Mouse (Mus musculus) MEL (cell line): ENCODE data around the gene Mc3r. TPM values are rescaled to one million over a fixed set of nuclear protein-coding genes. Genes with fewer than 3 reads are reported as not detected.
A peak's percentile ranks its signal among the peaks of the same experiment; 100 is the strongest.

Experiments
- DNase-seq: peaks from one replicate; pipeline ENCODE4 v3.0.0; 2011; ENCODE audit warnings: low read depth, low spot score
- H3K27ac ChIP-seq: 2 replicates; pipeline ENCODE4 v1.5.1; 2012; ENCODE audit warnings: low read depth, mild to moderate bottlenecking, control low read depth, low read length, moderate library complexity; ENCODE audit not compliant: control insufficient read depth
- H3K27me3 ChIP-seq, 2 experiments: fragments of 150-350 bp in 1 of 2; sonication (generic) in 1 of 2; 2 replicates each; pipeline ENCODE4 v1.6.1; 2012; ENCODE audit warnings: low read length in 2 of 2, mild to moderate bottlenecking in 2 of 2, improper control_type of control experiment in 1 of 2, moderate library complexity in 1 of 2; ENCODE audit not compliant: insufficient read depth in 2 of 2, control insufficient read depth in 1 of 2
- H3K36me3 ChIP-seq, 2 experiments: 2 replicates each; pipeline ENCODE4 v1.6.1; 2012 to 2014; ENCODE audit warnings: low read length in 2 of 2, improper control_type of control experiment in 1 of 2, inconsistent platforms in 1 of 2, mild to moderate bottlenecking in 1 of 2; ENCODE audit not compliant: insufficient read depth in 2 of 2, control insufficient read depth in 1 of 2
- H3K4me1 ChIP-seq, 2 experiments: fragments of 150-350 bp in 1 of 2; sonication (generic) in 1 of 2; 2 replicates each; pipeline ENCODE4 v1.6.1; 2012; ENCODE audit warnings: low read length in 2 of 2, improper control_type of control experiment in 1 of 2, mild to moderate bottlenecking in 1 of 2; ENCODE audit not compliant: insufficient read depth in 2 of 2, control insufficient read depth in 1 of 2
- H3K4me3 ChIP-seq, 2 experiments: fragments of 150-350 bp in 1 of 2; sonication (generic) in 1 of 2; 2 replicates each; pipeline ENCODE4 v1.5.1; 2012; ENCODE audit warnings: low read depth in 2 of 2, low read length in 2 of 2, mild to moderate bottlenecking in 2 of 2, moderate library complexity in 2 of 2, control low read depth in 1 of 2, improper control_type of control experiment in 1 of 2; ENCODE audit not compliant: control insufficient read depth in 1 of 2, insufficient read depth in 1 of 2
- H3K79me2 ChIP-seq: 2 replicates; pipeline ENCODE4 v1.6.1; 2012; ENCODE audit warnings: mild to moderate bottlenecking, low read length, moderate library complexity; ENCODE audit not compliant: control insufficient read depth, poor library complexity, insufficient read depth
- H3K9ac ChIP-seq: 2 replicates; pipeline ENCODE4 v1.6.1; 2012; ENCODE audit warnings: low read depth, mild to moderate bottlenecking, control low read depth, low read length, moderate library complexity; ENCODE audit not compliant: control insufficient read depth, poor library complexity, severe bottlenecking
- H3K9me3 ChIP-seq: fragments of 150-350 bp; sonication (generic); replicated peaks from 2 replicates; pipeline ENCODE4 v1.6.1; 2012; ENCODE audit warnings: mild to moderate bottlenecking, low read length, improper control_type of control experiment, moderate library complexity; ENCODE audit not compliant: insufficient read depth
- CTCF ChIP-seq, 3 experiments: IDR thresholded peaks in 2 of 3; conservative IDR thresholded peaks in 1 of 3; 2 replicates each; pipeline ENCODE4 v1.5.1; 2011 to 2012; ENCODE audit warnings: low read length in 3 of 3, low read depth in 2 of 3, mild to moderate bottlenecking in 2 of 3, improper control_type of control experiment in 1 of 3, inconsistent platforms in 1 of 3, mixed read lengths in 1 of 3, moderate library complexity in 1 of 3; ENCODE audit not compliant: control insufficient read depth in 1 of 3, insufficient read depth in 1 of 3, poor library complexity in 1 of 3, severe bottlenecking in 1 of 3
- E2F4 ChIP-seq: IDR thresholded peaks from 2 replicates; pipeline ENCODE4 v1.6.1; 2011; ENCODE audit warnings: low read depth, low read length, improper control_type of control experiment, borderline replicate concordance
- ELF1 ChIP-seq: IDR thresholded peaks from 2 replicates; pipeline ENCODE4 v1.6.1; 2014; ENCODE audit warnings: low read depth, mild to moderate bottlenecking, inconsistent platforms, low read length, improper control_type of control experiment, moderate library complexity
- EP300 ChIP-seq, 2 experiments: IDR thresholded peaks; 2 replicates each; pipeline ENCODE4 v1.6.1; 2011; ENCODE audit warnings: improper control_type of control experiment in 2 of 2, low read length in 2 of 2, low read depth in 1 of 2, mild to moderate bottlenecking in 1 of 2
- GATA1 ChIP-seq: IDR thresholded peaks from 2 replicates; pipeline ENCODE4 v1.6.1; 2011; ENCODE audit warnings: low read depth, low read length, improper control_type of control experiment
- HCFC1 ChIP-seq: IDR thresholded peaks from 2 replicates; pipeline ENCODE4 v1.6.1; 2012; ENCODE audit warnings: low read depth, mild to moderate bottlenecking, inconsistent platforms, low read length, improper control_type of control experiment, moderate library complexity
- KAT2A ChIP-seq: conservative IDR thresholded peaks from 2 replicates; pipeline ENCODE4 v1.6.1; 2012; ENCODE audit warnings: low read depth, low read length, improper control_type of control experiment, inconsistent platforms
- MAFK ChIP-seq: IDR thresholded peaks from 2 replicates; pipeline ENCODE4 v1.6.1; 2011; ENCODE audit warnings: low read depth, mild to moderate bottlenecking, low read length, improper control_type of control experiment, borderline replicate concordance
- MAX ChIP-seq: IDR thresholded peaks from 2 replicates; pipeline ENCODE4 v1.6.1; 2011; ENCODE audit warnings: low read length, improper control_type of control experiment
- MAZ ChIP-seq: IDR thresholded peaks from 2 replicates; pipeline ENCODE4 v1.6.1; 2012; ENCODE audit warnings: low read depth, mild to moderate bottlenecking, inconsistent platforms, low read length, improper control_type of control experiment
- MEF2A ChIP-seq: IDR thresholded peaks from 2 replicates; pipeline ENCODE4 v1.6.1; 2014; ENCODE audit warnings: low read depth, mild to moderate bottlenecking, inconsistent platforms, low read length, improper control_type of control experiment; ENCODE audit not compliant: poor library complexity, insufficient replicate concordance, severe bottlenecking; ENCODE audit errors: extremely low read depth
- MXI1 ChIP-seq: IDR thresholded peaks from 2 replicates; pipeline ENCODE4 v1.6.1; 2011; ENCODE audit warnings: mild to moderate bottlenecking, low read depth, low read length, improper control_type of control experiment
- NRF1 ChIP-seq: IDR thresholded peaks from 2 replicates; pipeline ENCODE4 v1.6.1; 2014; ENCODE audit warnings: low read depth, mild to moderate bottlenecking, inconsistent platforms, low read length, improper control_type of control experiment, moderate library complexity; ENCODE audit not compliant: poor library complexity, insufficient read depth, severe bottlenecking
- POLR2A ChIP-seq, 2 experiments: IDR thresholded peaks; 2 replicates each; pipeline ENCODE4 v1.6.1; 2011 to 2012; ENCODE audit warnings: low read length in 2 of 2, mild to moderate bottlenecking in 2 of 2, control low read depth in 1 of 2, improper control_type of control experiment in 1 of 2, low read depth in 1 of 2, moderate library complexity in 1 of 2; ENCODE audit not compliant: control insufficient read depth in 1 of 2, insufficient read depth in 1 of 2, poor library complexity in 1 of 2
- POLR2AphosphoS2 ChIP-seq: IDR thresholded peaks from 2 replicates; pipeline ENCODE4 v1.6.1; 2011; ENCODE audit warnings: low read length, improper control_type of control experiment
- POLR2AphosphoS5 ChIP-seq: IDR thresholded peaks from 2 replicates; pipeline ENCODE4 v1.6.1; 2012; ENCODE audit warnings: low read depth, borderline replicate concordance, mild to moderate bottlenecking, inconsistent platforms, low read length, moderate library complexity, mixed read lengths
- RCOR1 ChIP-seq: IDR thresholded peaks from 2 replicates; pipeline ENCODE4 v1.6.1; 2012; ENCODE audit warnings: low read depth, mild to moderate bottlenecking, inconsistent platforms, low read length, improper control_type of control experiment
- SIN3A ChIP-seq: IDR thresholded peaks from 2 replicates; pipeline ENCODE4 v1.6.1; 2012; ENCODE audit warnings: low read length, improper control_type of control experiment, inconsistent platforms
- SMC3 ChIP-seq: IDR thresholded peaks from 2 replicates; pipeline ENCODE4 v1.6.1; 2011; ENCODE audit warnings: low read depth, low read length, improper control_type of control experiment
- USF2 ChIP-seq, 2 experiments: IDR thresholded peaks; 2 replicates each; pipeline ENCODE4 v1.6.1; 2011 to 2012; ENCODE audit warnings: improper control_type of control experiment in 2 of 2, low read length in 2 of 2, borderline replicate concordance in 1 of 2, inconsistent platforms in 1 of 2, low read depth in 1 of 2, mild to moderate bottlenecking in 1 of 2; ENCODE audit not compliant: insufficient read depth in 1 of 2
- ZMIZ1 ChIP-seq: IDR thresholded peaks from 2 replicates; pipeline ENCODE4 v1.6.1; 2012; ENCODE audit warnings: low read depth, mild to moderate bottlenecking, inconsistent platforms, low read length, improper control_type of control experiment, moderate library complexity
- polyA plus RNA-seq, 2 experiments: library from polyadenylated mRNA; stranded (reverse) in 1 of 2; unstranded in 1 of 2; fragments of >175 nt in 1 of 2; fragments of >200 nt in 1 of 2; gene quantifications; 2 replicates each; pipeline versions ENCODE4 v1.2.1 to v1.2.4; 2012; ENCODE audit warnings: low replicate concordance in 2 of 2, low read depth in 1 of 2; ENCODE audit not compliant: insufficient read length in 2 of 2, insufficient read depth in 1 of 2, missing spikeins in 1 of 2
- total RNA-seq: library from RNA; depleted of rRNA; stranded (reverse); fragments of 300-350 nt; gene quantifications from 2 replicates; pipeline ENCODE4 v1.2.3, GENCODE M21; 2012

The Mc3r gene
- total and polyA plus RNA-seq, 3 experiments = 0.04 TPM; not detected in 2

- Histone ChIP-seq H3K9me3 (no peaks in the 10 kb centered on the region), H3K27me3 (peaks cover 0 to 2% of the 10 kb centered on the region in 2 experiments; a peak in 2 of 4 replicates), H3K27ac (no peak overlapping the region), H3K79me2 (no peaks in the 10 kb centered on the region), H3K9ac (no peak overlapping the region), H3K36me3 (no peaks in the 10 kb centered on the region), H3K4me1 (no peaks in the 10 kb centered on the region), H3K4me3 (no peak overlapping the region)
- TF ChIP-seq GATA1 (no peak), E2F4 (no peak), POLR2AphosphoS5 (no peak), POLR2AphosphoS2 (no peak), MAZ (no peak), MAFK (no peak), ZMIZ1 (no peak), ELF1 (no peak), MEF2A (no peak), CTCF (IDR thresholded peaks at IDR 0.05 in 2 of 3, conservative IDR thresholded peaks at IDR 0.05 in 1 of 3; ENCODE audit: control insufficient read depth in 1 of 3, insufficient read depth in 1 of 3, low read depth in 2 of 3, low read length in 3 of 3, poor library complexity in 1 of 3, severe bottlenecking in 1 of 3) (no peak), SMC3 (no peak), EP300 (IDR thresholded peaks at IDR 0.05; ENCODE audit: low read depth in 1 of 2, low read length in 2 of 2) (no peak), KAT2A (no peak), USF2 (IDR thresholded peaks at IDR 0.05; ENCODE audit: borderline replicate concordance in 1 of 2, insufficient read depth in 1 of 2, low read depth in 1 of 2, low read length in 2 of 2) (no peak), RCOR1 (no peak)
- DNase-seq = no peak
Observed at GRCm38 (mm10) chr2:172238220-172238619, 10.1 kb upstream of the Mc3r start.

GRCm38 (mm10) chr2:172241031-172241430, 7.3 kb upstream of the Mc3r start:
- Histone ChIP-seq H3K4me3 (no peak overlapping the region), H3K79me2 (no peaks in the 10 kb centered on the region), H3K9me3 (no peaks in the 10 kb centered on the region), H3K4me1 (no peaks in the 10 kb centered on the region), H3K36me3 (no peaks in the 10 kb centered on the region), H3K27ac (no peak overlapping the region), H3K9ac (no peak overlapping the region), H3K27me3 (peaks cover 0 to 2% of the 10 kb centered on the region in 2 experiments; a peak in 2 of 4 replicates)
- TF ChIP-seq HCFC1 (0 out of 2 replicates have a peak, but pooled peaks have one; percentile 14), CTCF (IDR thresholded peaks at IDR 0.05 in 2 of 3, conservative IDR thresholded peaks at IDR 0.05 in 1 of 3; ENCODE audit: control insufficient read depth in 1 of 3, insufficient read depth in 1 of 3, low read depth in 2 of 3, low read length in 3 of 3, poor library complexity in 1 of 3, severe bottlenecking in 1 of 3) (no peak), NRF1 (no peak), SIN3A (peak; percentile 98), POLR2A (IDR thresholded peaks at IDR 0.05; ENCODE audit: control insufficient read depth in 1 of 2, insufficient read depth in 1 of 2, low read depth in 1 of 2, low read length in 2 of 2, poor library complexity in 1 of 2) (no peak), MXI1 (peak; percentile 76), MAX (no peak)
- peak; percentile 70 for DNase-seq
